Mouse (Mus musculus) heart, postnatal 0 days (tissue): Measurements from ENCODE around the gene Pcnx3. TPM values are rescaled to one million over a fixed set of nuclear protein-coding genes. Genes with fewer than 3 reads are reported as not detected.

Source experiments
- ATAC-seq: fragments of 200-750 bp; cut with Nextera tagmentation; 2 replicates; pipeline ENCODE4 v1.8.0; 2017; ENCODE audit warnings: low read depth, moderate number of reproducible peaks, moderate library complexity; ENCODE audit not compliant: insufficient read depth
- DNase-seq: peaks from one replicate; pipeline ENCODE4 v3.0.0-alpha.2; 2016; ENCODE audit warnings: low spot score
- H3K27ac ChIP-seq: fragments of 300-500 bp; sonication (generic); 2 replicates; pipeline ENCODE4 v1.5.1; 2014; ENCODE audit warnings: low read depth, mild to moderate bottlenecking
- H3K27me3 ChIP-seq: fragments of 300-500 bp; sonication (generic); 2 replicates; pipeline ENCODE4 v1.6.1; 2014; ENCODE audit warnings: low read length, mixed read lengths; ENCODE audit not compliant: control insufficient read depth, insufficient read depth
- H3K36me3 ChIP-seq: fragments of 300-500 bp; sonication (generic); replicated peaks from 2 replicates; pipeline ENCODE4 v1.6.1; 2014; ENCODE audit warnings: low read length, mixed read lengths; ENCODE audit not compliant: control insufficient read depth, insufficient read depth
- H3K4me1 ChIP-seq: fragments of 300-500 bp; sonication (generic); 2 replicates; pipeline ENCODE4 v1.6.1; 2014; ENCODE audit warnings: antibody characterized with exemption; ENCODE audit not compliant: control insufficient read depth, insufficient read depth
- H3K4me2 ChIP-seq: fragments of 300-500 bp; sonication (generic); 2 replicates; pipeline ENCODE4 v1.6.1; 2014; ENCODE audit warnings: low read depth, mild to moderate bottlenecking, low read length, moderate library complexity
- H3K4me3 ChIP-seq: fragments of 300-500 bp; sonication (generic); 2 replicates; pipeline ENCODE4 v1.5.1; 2014; ENCODE audit warnings: low read depth, low read length
- H3K9ac ChIP-seq: fragments of 300-500 bp; sonication (generic); replicated peaks from 2 replicates; pipeline ENCODE4 v1.6.1; 2014; ENCODE audit warnings: low read depth, low read length, mixed read lengths
- H3K9me3 ChIP-seq: fragments of 300-500 bp; sonication (generic); replicated peaks from 2 replicates; pipeline ENCODE4 v1.6.1; 2016; ENCODE audit warnings: low read length; ENCODE audit not compliant: control insufficient read depth
- CTCF ChIP-seq: IDR thresholded peaks from 2 replicates; pipeline ENCODE4 v1.5.1; 2016; ENCODE audit warnings: antibody characterized with exemption, control low read depth, low read depth
- EP300 ChIP-seq: IDR thresholded peaks from 2 replicates; pipeline ENCODE4 v1.6.1; 2016; ENCODE audit warnings: antibody characterized with exemption, low read depth
- WGBS: fragments of 180-500 bp; shearing (Covaris S2); extraction: QIAGEN DNeasy Blood & Tissue Kit; methylation state at CpG from one replicate; pipeline ENCODE4 v1.1.7; 2014; 5-methylcytosine and 5-hydroxymethylcytosine counted together
- microRNA-seq: library from miRNA; unstranded; fragments of <30 nt; microRNA quantifications from one replicate; pipeline ENCODE4, GENCODE M21; 2016
- polyA plus RNA-seq: library from polyadenylated mRNA; unstranded; fragments of >200 nt; fragmentation: Nextera tagmentation; extraction: Ambion mirVana; gene quantifications from 2 replicates; pipeline ENCODE4 v1.2.1, GENCODE M21; 2015
- total RNA-seq: library from RNA; depleted of rRNA; stranded (reverse); fragments of >200 nt; gene quantifications from 2 replicates; pipeline ENCODE4 v1.2.3, GENCODE M21; 2014; ENCODE audit warnings: low replicate concordance; rRNA removed

The Pcnx3 gene
- total and polyA plus RNA-seq, 2 experiments from 2014 or later = 6.7 to 35.9 TPM

GRCm38 (mm10) chr19:5625311-5625710 lies 63.4 kb downstream of the Pcnx3 start:
- WGBS = 82% methylated on average over 8 of the region's 8 CpGs
- no peak for TF ChIP-seq CTCF
- no peak for TF ChIP-seq EP300
- H3K27ac ChIP-seq = no peak overlapping the region
- no peak for DNase-seq
- no peaks in the 10 kb centered on the region for H3K36me3 ChIP-seq
- no peak overlapping the region for H3K9ac ChIP-seq
- ATAC-seq = no peak
- no peaks in the 10 kb centered on the region for H3K27me3 ChIP-seq
- no peak overlapping the region for H3K4me3 ChIP-seq
- H3K9me3 ChIP-seq = no peaks in the 10 kb centered on the region
- no peak overlapping the region for H3K4me2 ChIP-seq
- no peaks in the 10 kb centered on the region for H3K4me1 ChIP-seq

GRCm38 (mm10) chr19:5621884-5622283 lies 66.8 kb downstream of the Pcnx3 start:
- Histone ChIP-seq H3K27ac (no peak overlapping the region), H3K36me3 (no peaks in the 10 kb centered on the region), H3K4me2 (no peak overlapping the region), H3K9me3 (no peaks in the 10 kb centered on the region), H3K9ac (no peak overlapping the region), H3K4me1 (no peaks in the 10 kb centered on the region), H3K4me3 (no peak overlapping the region), H3K27me3 (no peaks in the 10 kb centered on the region)
- WGBS = 45% methylated on average over 5 of the region's 5 CpGs
- no peak for TF ChIP-seq CTCF
- TF ChIP-seq EP300 = no peak
- DNase-seq (no peak), ATAC-seq (no peak)

GRCm38 (mm10) chr19:5620007-5620406 lies 68.7 kb downstream of the Pcnx3 start:
- no peak overlapping the region for H3K27ac ChIP-seq
- no peaks in the 10 kb centered on the region for H3K4me1 ChIP-seq
- H3K9ac ChIP-seq = no peak overlapping the region
- no peaks in the 10 kb centered on the region for H3K27me3 ChIP-seq
- no peak for TF ChIP-seq EP300
- no peak for TF ChIP-seq CTCF
- H3K9me3 ChIP-seq = no peaks in the 10 kb centered on the region
- no peak overlapping the region for H3K4me2 ChIP-seq
- no peak for ATAC-seq
- no peaks in the 10 kb centered on the region for H3K36me3 ChIP-seq
- DNase-seq = no peak
- 63% methylated on average over 4 of the region's 4 CpGs for WGBS
- no peak overlapping the region for H3K4me3 ChIP-seq

- Histone ChIP-seq H3K9ac (no peak overlapping the region), H3K4me3 (no peak overlapping the region), H3K4me1 (peaks cover 7% of the 10 kb centered on the region), H3K9me3 (no peaks in the 10 kb centered on the region), H3K27me3 (no peaks in the 10 kb centered on the region), H3K36me3 (no peaks in the 10 kb centered on the region), H3K4me2 (no peak overlapping the region), H3K27ac (no peak overlapping the region)
- whole genome bisulfite sequencing = 44% methylated on average over 2 of the region's 2 CpGs
- TF ChIP-seq EP300 = no peak
- TF ChIP-seq CTCF = no peak
- ATAC-seq (no peak), DNase-seq (no peak)
Measured at GRCm38 (mm10) chr19:5614953-5615352, 73.8 kb downstream of the Pcnx3 start.

Small RNA genes within 50 kb of the gene (microRNA-seq; reads per million reads assigned to microRNA genes)
- not detected for gene Mir6987

Other genes with a start within 250 kb of the Pcnx3 start
- not detected in 2 replicates for gene Fosl1, start 241.4 kb downstream of the Pcnx3 start, total RNA-seq
- 0.12 TPM in 1 of 2 replicates, not detected in the other for gene Fosl1, start 241.4 kb downstream of the Pcnx3 start, polyA plus RNA-seq
- 9.2 and 11.3 TPM in 2 replicates for gene Ccdc85b, start 231.0 kb downstream of the Pcnx3 start, total RNA-seq
- 10.2 and 10.6 TPM in 2 replicates for gene Ccdc85b, start 231.0 kb downstream of the Pcnx3 start, polyA plus RNA-seq
- 81.6 and 86.4 TPM in 2 replicates for gene Fibp, start 228.3 kb downstream of the Pcnx3 start, total RNA-seq
- gene Fibp, start 228.3 kb downstream of the Pcnx3 start, polyA plus RNA-seq = 142 and 146 TPM in 2 replicates
- gene Ctsw, start 220.4 kb downstream of the Pcnx3 start, total RNA-seq = not detected in 2 replicates
- gene Ctsw, start 220.4 kb downstream of the Pcnx3 start, polyA plus RNA-seq = 0.42 and 0.73 TPM in 2 replicates
- 46.8 and 52.7 TPM in 2 replicates for gene Efemp2, start 215.0 kb downstream of the Pcnx3 start, total RNA-seq
- 32.2 and 34.1 TPM in 2 replicates for gene Efemp2, start 215.0 kb downstream of the Pcnx3 start, polyA plus RNA-seq
- gene Mus81, start 200.5 kb downstream of the Pcnx3 start, total RNA-seq = 45.8 and 62.4 TPM in 2 replicates
- 35.8 and 36.8 TPM in 2 replicates for gene Mus81, start 200.5 kb downstream of the Pcnx3 start, polyA plus RNA-seq
- 448 and 685 TPM in 2 replicates for gene Cfl1, start 198.5 kb downstream of the Pcnx3 start, total RNA-seq
- 948 and 963 TPM in 2 replicates for gene Cfl1, start 198.5 kb downstream of the Pcnx3 start, polyA plus RNA-seq
- not detected in 2 replicates for gene 1700020D05Rik, start 185.1 kb downstream of the Pcnx3 start, total RNA-seq
- not detected in 2 replicates for gene 1700020D05Rik, start 185.1 kb downstream of the Pcnx3 start, polyA plus RNA-seq
- gene Snx32, start 178.4 kb downstream of the Pcnx3 start, total RNA-seq = 8.6 and 22.6 TPM in 2 replicates
- gene Snx32, start 178.4 kb downstream of the Pcnx3 start, polyA plus RNA-seq = 9.1 and 9.3 TPM in 2 replicates
- not detected in 2 replicates for gene Ovol1, start 128.3 kb downstream of the Pcnx3 start, total RNA-seq
- gene Ovol1, start 128.3 kb downstream of the Pcnx3 start, polyA plus RNA-seq = 0.05 TPM in 1 of 2 replicates, not detected in the other
- gene Ap5b1, start 120.9 kb downstream of the Pcnx3 start, total RNA-seq = 5.8 and 12.9 TPM in 2 replicates
- 1.7 and 2.0 TPM in 2 replicates for gene Ap5b1, start 120.9 kb downstream of the Pcnx3 start, polyA plus RNA-seq
- 42.4 and 57.6 TPM in 2 replicates for gene Rnaseh2c, start 87.0 kb downstream of the Pcnx3 start, total RNA-seq
- 50.7 and 51.8 TPM in 2 replicates for gene Rnaseh2c, start 87.0 kb downstream of the Pcnx3 start, polyA plus RNA-seq
- gene Kat5, start 78.7 kb downstream of the Pcnx3 start, total RNA-seq = 55.4 and 164 TPM in 2 replicates
- gene Kat5, start 78.7 kb downstream of the Pcnx3 start, polyA plus RNA-seq = 27.0 and 29.7 TPM in 2 replicates
- gene Rela, start 51.4 kb downstream of the Pcnx3 start, total RNA-seq = 26.3 and 49.5 TPM in 2 replicates
- gene Rela, start 51.4 kb downstream of the Pcnx3 start, polyA plus RNA-seq = 22.9 and 23.6 TPM in 2 replicates
- gene Sipa1, start 25.2 kb downstream of the Pcnx3 start, total RNA-seq = 33.2 and 37.8 TPM in 2 replicates
- gene Sipa1, start 25.2 kb downstream of the Pcnx3 start, polyA plus RNA-seq = 12.3 and 14.0 TPM in 2 replicates
- 43.5 and 51.5 TPM in 2 replicates for gene Map3k11, start 166 bp downstream of the Pcnx3 start, total RNA-seq
- gene Map3k11, start 166 bp downstream of the Pcnx3 start, polyA plus RNA-seq = 16.3 and 17.0 TPM in 2 replicates
- not detected in 2 replicates for gene Kcnk7, start 15.5 kb upstream of the Pcnx3 start, total RNA-seq
- gene Kcnk7, start 15.5 kb upstream of the Pcnx3 start, polyA plus RNA-seq = 0.30 and 0.34 TPM in 2 replicates
- gene Ehbp1l1, start 37.4 kb upstream of the Pcnx3 start, total RNA-seq = 113 and 118 TPM in 2 replicates
- 86.5 and 111 TPM in 2 replicates for gene Ehbp1l1, start 37.4 kb upstream of the Pcnx3 start, polyA plus RNA-seq
- 118 and 140 TPM in 2 replicates for gene Fam89b, start 40.7 kb upstream of the Pcnx3 start, total RNA-seq
- 74.8 and 76.6 TPM in 2 replicates for gene Fam89b, start 40.7 kb upstream of the Pcnx3 start, polyA plus RNA-seq
- 60.0 and 73.4 TPM in 2 replicates for gene Ltbp3, start 52.0 kb upstream of the Pcnx3 start, total RNA-seq
- 15.4 and 16.3 TPM in 2 replicates for gene Ltbp3, start 52.0 kb upstream of the Pcnx3 start, polyA plus RNA-seq
- 78.0 and 82.4 TPM in 2 replicates for gene Scyl1, start 82.5 kb upstream of the Pcnx3 start, total RNA-seq
- gene Scyl1, start 82.5 kb upstream of the Pcnx3 start, polyA plus RNA-seq = 46.1 and 47.1 TPM in 2 replicates
- 29.1 and 53.8 TPM in 2 replicates for gene Frmd8, start 186.4 kb upstream of the Pcnx3 start, total RNA-seq
- 12.8 and 14.9 TPM in 2 replicates for gene Frmd8, start 186.4 kb upstream of the Pcnx3 start, polyA plus RNA-seq
- 3.1 and 4.8 TPM in 2 replicates for gene Slc25a45, start 188.9 kb upstream of the Pcnx3 start, total RNA-seq
- 2.8 and 2.9 TPM in 2 replicates for gene Slc25a45, start 188.9 kb upstream of the Pcnx3 start, polyA plus RNA-seq
- 0.81 and 3.3 TPM in 2 replicates for gene Tigd3, start 205.2 kb upstream of the Pcnx3 start, total RNA-seq
- 0.85 and 0.91 TPM in 2 replicates for gene Tigd3, start 205.2 kb upstream of the Pcnx3 start, polyA plus RNA-seq
- gene Dpf2, start 224.1 kb upstream of the Pcnx3 start, total RNA-seq = 57.8 and 91.8 TPM in 2 replicates
- gene Dpf2, start 224.1 kb upstream of the Pcnx3 start, polyA plus RNA-seq = 60.5 and 61.4 TPM in 2 replicates
- gene Cdc42ep2, start 235.9 kb upstream of the Pcnx3 start, total RNA-seq = 15.7 and 17.4 TPM in 2 replicates
- gene Cdc42ep2, start 235.9 kb upstream of the Pcnx3 start, polyA plus RNA-seq = 8.8 and 9.5 TPM in 2 replicates